Mouse (Mus musculus) layer of hippocampus, postnatal 25 days (tissue): ENCODE results near the gene Zbbx. TPM values are rescaled to one million over a fixed set of nuclear protein-coding genes. Genes with fewer than 3 reads are reported as not detected.
A peak's percentile ranks its signal among the peaks of the same experiment; 100 is the strongest.

ENCODE experiments used
- DNase-seq, 2 experiments: peaks; one replicate each; pipeline ENCODE4 v3.0.0; 2022; ENCODE audit warnings: mixed read lengths in 2 of 2, low spot score in 1 of 2; ENCODE audit errors: extremely low spot score in 1 of 2
- total RNA-seq, 2 experiments: library from RNA; stranded (reverse); gene quantifications; 2 replicates each; pipeline ENCODE4 v1.2.3; 2021

Gene Zbbx
- 1 to 10 TPM; 2.9 to 5.0 TPM for total RNA-seq

DNA sequence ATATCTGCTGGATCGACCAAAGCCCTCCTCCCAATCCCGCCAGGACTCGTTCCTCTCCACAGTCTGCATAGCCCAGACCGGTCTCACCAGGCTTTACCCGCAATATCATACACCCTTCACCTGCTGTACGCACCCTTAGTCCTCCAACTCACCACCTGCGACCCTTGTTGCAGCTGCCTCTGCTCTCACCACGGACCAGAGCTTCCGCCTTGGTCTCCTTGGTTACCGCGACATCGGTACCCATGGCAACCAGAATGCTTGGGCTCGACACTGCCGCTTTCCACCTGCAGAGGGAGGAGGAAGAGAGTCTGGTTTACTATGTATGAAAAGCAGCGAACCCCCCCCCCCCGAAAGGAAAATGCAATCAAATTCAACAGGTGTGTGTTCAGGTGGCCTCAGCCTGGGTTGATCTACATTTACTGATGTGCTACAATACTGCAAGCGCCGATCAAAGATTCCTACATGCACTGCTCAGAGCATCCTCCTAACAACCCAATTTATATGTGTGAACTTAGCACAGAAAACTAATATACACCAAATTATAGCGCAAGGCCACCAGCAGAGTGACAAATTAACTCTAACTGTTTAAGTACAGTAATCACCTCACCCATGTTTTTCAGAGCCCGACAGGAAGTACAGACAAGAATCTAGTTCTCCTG is at the start of gene Zbbx:
TSS of gene Zbbx (minus strand) at position 197 of the 659 bp plus-strand sequence.
- DNase-seq: peak; percentile 67

DNA sequence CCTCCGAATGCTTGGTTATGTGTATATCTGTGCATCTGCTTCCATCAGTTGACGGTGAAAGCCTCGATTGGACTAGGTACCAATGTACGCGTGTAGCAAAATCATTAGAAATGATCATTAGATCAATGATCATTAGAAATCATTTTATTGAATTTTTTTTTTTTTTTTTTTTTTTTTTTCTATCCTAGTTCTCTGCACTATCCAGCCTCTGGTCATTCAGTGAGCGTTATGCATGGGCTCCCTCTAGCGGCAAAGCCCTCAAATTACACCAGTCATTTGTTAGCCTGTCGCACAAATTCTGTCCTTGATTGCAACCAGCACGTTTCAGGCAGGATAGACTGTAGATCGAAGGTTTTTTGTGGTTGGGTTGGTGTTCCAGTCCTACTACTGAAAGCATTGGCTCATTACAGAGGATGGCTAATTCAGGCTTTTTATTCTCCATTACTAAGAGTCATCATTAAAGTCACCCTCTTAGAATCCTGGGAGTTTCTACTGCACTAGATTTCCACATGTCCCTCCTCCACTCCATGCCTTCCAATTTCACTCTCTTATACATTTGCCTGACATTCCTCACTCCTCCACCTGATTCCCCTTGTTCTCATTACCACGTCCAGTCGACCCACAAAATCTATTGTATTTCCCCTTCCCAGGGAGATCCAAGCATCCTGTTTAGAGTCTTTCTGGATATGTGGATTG is 38.1 kb upstream of the Zbbx start:
- DNase-seq: peak; percentile 20 to 67

GRCm38 (mm10) chr3:75182606-75183005 is 17.8 kb upstream of the Zbbx start:
- no peak for DNase-seq

GRCm38 (mm10) chr3:75141876-75142275 is 23.0 kb downstream of the Zbbx start:
- no peak for DNase-seq

DNA sequence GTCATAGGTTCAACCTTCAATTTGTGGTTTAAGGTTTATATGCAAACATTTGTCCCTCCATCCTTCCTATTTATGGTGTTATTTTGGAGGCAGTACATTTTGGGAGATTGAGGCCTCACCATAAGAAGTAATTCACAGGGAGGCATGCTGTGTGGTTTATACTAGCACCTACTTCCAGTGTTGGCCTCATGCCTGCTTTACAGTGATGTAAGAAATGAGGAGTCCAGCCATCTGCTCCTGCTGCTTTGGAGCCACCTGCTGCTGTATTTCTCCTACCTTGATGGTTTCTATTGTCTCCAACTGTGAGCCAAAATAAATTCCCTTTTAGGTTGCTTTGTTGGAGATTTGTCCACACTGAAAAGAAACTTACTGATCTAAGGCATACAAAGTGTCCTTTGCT is 60.0 kb downstream of the Zbbx start:
- no peak for DNase-seq

GRCm38 (mm10) chr3:75085762-75086161 is 79.1 kb downstream of the Zbbx start:
- DNase-seq: no peak

DNA sequence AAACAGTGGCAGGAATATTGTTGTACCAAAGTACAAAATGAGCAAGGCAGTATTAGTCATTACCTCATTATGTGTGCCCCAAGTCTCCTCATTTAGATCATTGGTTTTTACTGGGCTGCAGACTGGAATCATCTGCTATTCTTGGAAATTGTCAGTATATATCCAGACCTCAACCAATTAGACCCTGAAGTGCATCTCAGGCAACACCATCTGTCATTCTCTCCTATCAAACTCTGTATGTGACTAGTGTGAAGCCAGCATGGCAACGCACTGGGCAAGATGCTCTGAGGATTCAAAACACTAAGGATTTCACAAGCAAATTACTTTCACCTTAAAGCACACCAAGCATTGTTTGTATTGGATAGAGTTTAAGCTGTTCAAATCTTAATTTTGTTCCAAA is 85.9 kb downstream of the Zbbx start:
- DNase-seq: no peak

- DNase-seq: no peak
These were observed 155.1 kb downstream of the Zbbx start for GRCm38 (mm10) chr3:75009701-75010100.

Other genes starting within 250 kb of the Zbbx start
- gene Serpini2, start 105.0 kb upstream of the Zbbx start, total RNA-seq: not detected